Mouse (Mus musculus): ENCODE data around the gene Det1.
A peak's percentile ranks its signal among the peaks of the same experiment; 100 is the strongest.

Gene Det1

GRCm38 (mm10) chr7:78854051-78854450 is 7.0 kb upstream of the Det1 start:
- DNase-seq (ENCODE audit: low read depth, low spot score) = no peak

- DNase-seq (ENCODE audit: low read depth, low spot score) = peak; percentile 21
These were observed 872 bp downstream of the Det1 start for GRCm38 (mm10) chr7:78846066-78846716.

- DNase-seq (ENCODE audit: low read depth, low spot score) = no peak
These were observed 5.5 kb downstream of the Det1 start for GRCm38 (mm10) chr7:78841601-78842000.

- DNase-seq (ENCODE audit: low read depth, low spot score) = no peak
These were observed 9.8 kb downstream of the Det1 start for GRCm38 (mm10) chr7:78837250-78837649.

GRCm38 (mm10) chr7:78835656-78836055 is 11.4 kb downstream of the Det1 start:
- no peak for DNase-seq (ENCODE audit: low read depth, low spot score)

- DNase-seq (ENCODE audit: low read depth, low spot score) = no peak
These were observed 19.2 kb downstream of the Det1 start for GRCm38 (mm10) chr7:78827749-78828362.

GRCm38 (mm10) chr7:78826682-78827385 is 20.2 kb downstream of the Det1 start:
- DNase-seq (ENCODE audit: low read depth, low spot score) = peak; percentile 11

GRCm38 (mm10) chr7:78818336-78818735 is 28.7 kb downstream of the Det1 start:
- DNase-seq (ENCODE audit: low read depth, low spot score) = no peak

- DNase-seq (ENCODE audit: low read depth, low spot score) = no peak
These were observed 32.3 kb downstream of the Det1 start for GRCm38 (mm10) chr7:78814766-78815165.

- no peak for DNase-seq (ENCODE audit: low read depth, low spot score)
These were observed 33.3 kb downstream of the Det1 start for GRCm38 (mm10) chr7:78813791-78814190.

GRCm38 (mm10) chr7:78807192-78807591 is 39.9 kb downstream of the Det1 start:
- DNase-seq (ENCODE audit: low read depth, low spot score) = no peak

GRCm38 (mm10) chr7:78803841-78804240 is 43.2 kb downstream of the Det1 start:
- peak; percentile 40 for DNase-seq (ENCODE audit: low read depth, low spot score)

GRCm38 (mm10) chr7:78799730-78800496 is 47.1 kb downstream of the Det1 start:
- no peak for DNase-seq (ENCODE audit: low read depth, low spot score)

- DNase-seq (ENCODE audit: low read depth, low spot score) = no peak
These were observed 49.1 kb downstream of the Det1 start for GRCm38 (mm10) chr7:78797843-78798455.

GRCm38 (mm10) chr7:78796624-78797023 is 50.4 kb downstream of the Det1 start:
- DNase-seq (ENCODE audit: low read depth, low spot score) = no peak

GRCm38 (mm10) chr7:78794571-78795092 is 52.4 kb downstream of the Det1 start:
- no peak for DNase-seq (ENCODE audit: low read depth, low spot score)

- no peak for DNase-seq (ENCODE audit: low read depth, low spot score)
These were observed 53.0 kb downstream of the Det1 start for GRCm38 (mm10) chr7:78793895-78794570.

GRCm38 (mm10) chr7:78791359-78792222 is 55.5 kb downstream of the Det1 start:
- DNase-seq (ENCODE audit: low read depth, low spot score) = peak; percentile 75

GRCm38 (mm10) chr7:78787793-78788380 is 59.2 kb downstream of the Det1 start:
- DNase-seq (ENCODE audit: low read depth, low spot score) = no peak

Measured in R1 (cell line).